20 mouse cellular contexts compared by ENCODE assay signal in genomic region chr5:42959296-42959862, GRCm38 (mm10).
DNase-seq lines count a peak whose midpoint lies in the region; ATAC-seq lines count a peak whose summit lies in the region.
"Had no signal": no experiment of that assay in that cellular context is flagged by ENCODE, and none has a peak within 500 bp of the region (broad histone marks: within the 10 kb centered on the region; RNA-seq: fewer than 3 reads in every experiment).

No protein-coding gene starts in this region.

- H3K27ac ChIP-seq in hindbrain, embryonic 13.5 days, result no peak overlapping the region
- H3K27ac ChIP-seq in hindbrain, embryonic 11.5 days (ENCODE audit: low read depth, low read length), result no peak overlapping the region
- 0 out of 2 replicates have a peak overlapping the region, but pooled peaks have one; percentile 23 for H3K27ac ChIP-seq in neural tube, embryonic 13.5 days (replicated peaks)
- no peak overlapping the region for H3K27ac ChIP-seq in midbrain, embryonic 14.5 days (replicated peaks; ENCODE audit: low read depth, low read length)
- H3K27ac ChIP-seq: embryonic facial prominence, embryonic 12.5 days; forebrain, embryonic 15.5 days; heart, embryonic 10.5 days; hindbrain, embryonic 14.5 days had no signal

- DNase-seq in hindbrain, embryonic 11.5 days (ENCODE audit: low spot score), result no peak
- DNase-seq in neural tube, embryonic 10.5 days (ENCODE audit: extremely low spot score, low spot score), result no peak
- DNase-seq in midbrain, embryonic 14.5 days, result peak; percentile 21
- no peak for DNase-seq in right cerebral cortex, postnatal 25 days
- no peak for DNase-seq in Muller cell, postnatal 12 days (ENCODE audit: inconsistent ontology term)
- DNase-seq: adrenal gland, postnatal 25 days; cerebellum, adult 2 months; cerebellum, postnatal 10 days; embryo, embryonic 11 days; gastrocnemius, postnatal 10 days; heart, adult 18-20 months; heart, postnatal 10 days; heart, postnatal 4 days had no signal

- 69% methylated on average over 9 of the region's 9 CpGs for WGBS in hindbrain, embryonic 13.5 days
- 78% methylated on average over 9 of the region's 9 CpGs for WGBS in hindbrain, embryonic 11.5 days
- WGBS in neural tube, embryonic 13.5 days, result 72% methylated on average over 9 of the region's 9 CpGs
- WGBS in midbrain, embryonic 14.5 days, result 47% methylated on average over 9 of the region's 9 CpGs

- H3K9ac ChIP-seq in hindbrain, embryonic 13.5 days, result no peak overlapping the region
- H3K9ac ChIP-seq in hindbrain, embryonic 11.5 days (ENCODE audit: low read depth, low read length), result no peak overlapping the region
- no peak overlapping the region for H3K9ac ChIP-seq in neural tube, embryonic 13.5 days
- H3K9ac ChIP-seq in midbrain, embryonic 14.5 days (replicated peaks; ENCODE audit: low read length), result no peak overlapping the region
- H3K9ac ChIP-seq: embryonic facial prominence, embryonic 12.5 days; forebrain, embryonic 15.5 days; hindbrain, embryonic 14.5 days had no signal

- H3K9me3 ChIP-seq in hindbrain, embryonic 13.5 days, result no peaks in the 10 kb centered on the region
- H3K9me3 ChIP-seq in hindbrain, embryonic 11.5 days (ENCODE audit: control insufficient read depth, low read length), result no peaks in the 10 kb centered on the region
- no peaks in the 10 kb centered on the region for H3K9me3 ChIP-seq in neural tube, embryonic 13.5 days
- H3K9me3 ChIP-seq in midbrain, embryonic 14.5 days (ENCODE audit: control insufficient read depth, low read length), result no peaks in the 10 kb centered on the region
- H3K9me3 ChIP-seq: embryonic facial prominence, embryonic 12.5 days; forebrain, embryonic 15.5 days; heart, embryonic 10.5 days had no signal

- H3K4me1 ChIP-seq in hindbrain, embryonic 13.5 days (replicated peaks), result 0 out of 2 replicates have a peak, but pooled peaks cover 5% of the 10 kb centered on the region
- H3K4me1 ChIP-seq in hindbrain, embryonic 11.5 days (replicated peaks; ENCODE audit: control insufficient read depth, insufficient read depth, low read length), result no peaks in the 10 kb centered on the region
- H3K4me1 ChIP-seq in neural tube, embryonic 13.5 days (replicated peaks), result no peaks in the 10 kb centered on the region
- peaks cover 5% of the 10 kb centered on the region; the same call in 1 of the 2 replicates for H3K4me1 ChIP-seq in midbrain, embryonic 14.5 days (ENCODE audit: control insufficient read depth, insufficient read depth, low read length)
- H3K4me1 ChIP-seq: embryonic facial prominence, embryonic 12.5 days; forebrain, embryonic 15.5 days; heart, embryonic 10.5 days had no signal

- no peak overlapping the region for H3K4me2 ChIP-seq in hindbrain, embryonic 13.5 days
- no peak overlapping the region for H3K4me2 ChIP-seq in hindbrain, embryonic 11.5 days (replicated peaks; ENCODE audit: low read depth, low read length)
- H3K4me2 ChIP-seq in neural tube, embryonic 13.5 days, result no peak overlapping the region
- no peak overlapping the region for H3K4me2 ChIP-seq in midbrain, embryonic 14.5 days (ENCODE audit: low read length)
- H3K4me2 ChIP-seq: embryonic facial prominence, embryonic 12.5 days; forebrain, embryonic 15.5 days; hindbrain, embryonic 14.5 days had no signal

- no peaks in the 10 kb centered on the region for H3K36me3 ChIP-seq in hindbrain, embryonic 13.5 days
- H3K36me3 ChIP-seq in hindbrain, embryonic 11.5 days (ENCODE audit: control insufficient read depth, insufficient read depth, low read length), result no peaks in the 10 kb centered on the region
- no peaks in the 10 kb centered on the region for H3K36me3 ChIP-seq in neural tube, embryonic 13.5 days
- no peaks in the 10 kb centered on the region for H3K36me3 ChIP-seq in midbrain, embryonic 14.5 days (ENCODE audit: control insufficient read depth, insufficient read depth, low read length)
- H3K36me3 ChIP-seq: embryonic facial prominence, embryonic 12.5 days; forebrain, embryonic 15.5 days; heart, embryonic 10.5 days had no signal

- H3K4me3 ChIP-seq in hindbrain, embryonic 13.5 days, result no peak overlapping the region
- H3K4me3 ChIP-seq in hindbrain, embryonic 11.5 days (ENCODE audit: low read depth, low read length), result no peak overlapping the region
- H3K4me3 ChIP-seq in neural tube, embryonic 13.5 days, result no peak overlapping the region
- no peak overlapping the region for H3K4me3 ChIP-seq in midbrain, embryonic 14.5 days (replicated peaks; ENCODE audit: low read depth, low read length)
- H3K4me3 ChIP-seq: embryonic facial prominence, embryonic 12.5 days; forebrain, embryonic 15.5 days; heart, embryonic 10.5 days had no signal

- H3K27me3 ChIP-seq in hindbrain, embryonic 13.5 days, result no peaks in the 10 kb centered on the region
- no peaks in the 10 kb centered on the region for H3K27me3 ChIP-seq in hindbrain, embryonic 11.5 days (ENCODE audit: control insufficient read depth, insufficient read depth, low read length)
- no peaks in the 10 kb centered on the region for H3K27me3 ChIP-seq in neural tube, embryonic 13.5 days
- no peaks in the 10 kb centered on the region for H3K27me3 ChIP-seq in midbrain, embryonic 14.5 days (ENCODE audit: control insufficient read depth, insufficient read depth, low read length)
- H3K27me3 ChIP-seq: embryonic facial prominence, embryonic 12.5 days; forebrain, embryonic 15.5 days had no signal

- ATAC-seq in hindbrain, embryonic 13.5 days (ENCODE audit: low FRiP score), result 0 out of 2 replicates have a peak, but pooled peaks have one; percentile 39
- no peak for ATAC-seq in hindbrain, embryonic 11.5 days (ENCODE audit: low FRiP score)
- no peak for ATAC-seq in neural tube, embryonic 13.5 days (ENCODE audit: low read depth)
- no peak for ATAC-seq in midbrain, embryonic 14.5 days (ENCODE audit: low FRiP score, low TSS enrichment)
- ATAC-seq: forebrain, embryonic 15.5 days; intestine, embryonic 16.5 days had no signal
